Comparison of ENCODE assay signal across 8 mouse cellular contexts in the genomic region with DNA sequence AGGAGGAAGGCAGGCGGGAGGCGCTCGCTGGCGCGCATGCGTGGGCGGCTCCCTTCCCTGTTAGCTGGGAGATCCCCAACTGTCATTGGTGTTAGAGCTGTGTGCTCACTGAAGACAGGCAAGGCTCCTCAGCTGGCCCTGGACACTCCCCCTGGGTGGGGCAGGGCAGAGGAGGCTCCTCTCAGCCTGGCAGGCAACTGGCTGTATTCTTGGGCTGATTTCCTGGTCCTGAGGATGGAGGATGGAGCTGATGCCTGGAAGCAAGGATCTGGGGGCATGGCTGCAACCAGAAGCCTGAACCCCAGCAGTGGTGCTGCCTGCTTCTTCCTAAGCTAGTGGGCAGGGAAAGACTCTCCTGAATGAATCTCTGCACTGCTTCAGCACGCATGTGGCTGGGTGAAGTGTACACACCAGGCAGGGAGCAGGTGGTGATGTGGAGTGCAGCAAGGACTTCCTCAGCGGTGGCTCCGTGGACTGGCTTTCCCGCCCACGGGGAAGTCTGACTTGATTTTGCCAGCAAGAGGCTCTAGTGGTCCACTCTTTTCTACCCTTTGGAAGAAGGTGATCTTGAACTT.
DNase-seq lines count a peak whose midpoint lies in the region; ATAC-seq lines count a peak whose summit lies in the region.

No protein-coding gene starts in this region.

- no peaks in the 10 kb centered on the region for H3K27me3 ChIP-seq in embryonic facial prominence, embryonic 13.5 days
- H3K27me3 ChIP-seq in heart, embryonic 10.5 days (ENCODE audit: insufficient read depth, poor library complexity, severe bottlenecking) = 0 out of 2 replicates have a peak, but pooled peaks cover 4% of the 10 kb centered on the region
- no peaks in the 10 kb centered on the region for H3K27me3 ChIP-seq in limb, embryonic 11.5 days (ENCODE audit: control insufficient read depth, insufficient read depth, low read length)
- H3K27me3 ChIP-seq in midbrain, embryonic 12.5 days = no peaks in the 10 kb centered on the region

- no peak overlapping the region for H3K4me3 ChIP-seq in embryonic facial prominence, embryonic 13.5 days
- H3K4me3 ChIP-seq in heart, embryonic 10.5 days = peak overlapping the region; percentile 39
- no peak overlapping the region for H3K4me3 ChIP-seq in limb, embryonic 11.5 days (ENCODE audit: low read depth, low read length)
- H3K4me3 ChIP-seq in midbrain, embryonic 12.5 days = peak overlapping the region; percentile 3; the same call in 1 of the 2 replicates

- ATAC-seq in embryonic facial prominence, embryonic 13.5 days (ENCODE audit: insufficient number of reproducible peaks, insufficient read depth, low FRiP score, low TSS enrichment, low read depth) = peak; percentile 54; the same call in 1 of the 2 replicates
- peak; percentile 65; the same call in 1 of the 2 replicates for ATAC-seq in limb, embryonic 11.5 days (ENCODE audit: insufficient number of reproducible peaks, low FRiP score, low TSS enrichment, low read depth)
- peak; percentile 97 for ATAC-seq in midbrain, embryonic 12.5 days (ENCODE audit: low FRiP score, low read depth)

- no peak overlapping the region for H3K27ac ChIP-seq in embryonic facial prominence, embryonic 13.5 days
- peak overlapping the region; percentile 53; the same call in 1 of the 2 replicates for H3K27ac ChIP-seq in heart, embryonic 10.5 days
- no peak overlapping the region for H3K27ac ChIP-seq in limb, embryonic 11.5 days (replicated peaks; ENCODE audit: low read depth, low read length)
- H3K27ac ChIP-seq in midbrain, embryonic 12.5 days (replicated peaks) = peak overlapping the region; percentile 54

- WGBS in embryonic facial prominence, embryonic 13.5 days = 19% methylated on average over 12 of the region's 12 CpGs
- WGBS in heart, embryonic 10.5 days = 12% methylated on average over 12 of the region's 12 CpGs
- WGBS in limb, embryonic 11.5 days = 16% methylated on average over 12 of the region's 12 CpGs
- WGBS in midbrain, embryonic 12.5 days = 10% methylated on average over 12 of the region's 12 CpGs

- H3K9me3 ChIP-seq in embryonic facial prominence, embryonic 13.5 days = no peaks in the 10 kb centered on the region
- H3K9me3 ChIP-seq in heart, embryonic 10.5 days = no peaks in the 10 kb centered on the region
- no peaks in the 10 kb centered on the region for H3K9me3 ChIP-seq in limb, embryonic 11.5 days (ENCODE audit: control insufficient read depth, low read length)
- H3K9me3 ChIP-seq in midbrain, embryonic 12.5 days = no peaks in the 10 kb centered on the region

- H3K9ac ChIP-seq in embryonic facial prominence, embryonic 13.5 days = no peak overlapping the region
- no peak overlapping the region for H3K9ac ChIP-seq in limb, embryonic 11.5 days (ENCODE audit: low read length)
- H3K9ac ChIP-seq in midbrain, embryonic 12.5 days (replicated peaks) = 0 out of 2 replicates have a peak overlapping the region, but pooled peaks have one; percentile 4

- peak overlapping the region; percentile 32 for H3K4me2 ChIP-seq in embryonic facial prominence, embryonic 13.5 days
- no peak overlapping the region; the same call in 1 of the 2 replicates for H3K4me2 ChIP-seq in limb, embryonic 11.5 days (ENCODE audit: low read depth, severe bottlenecking)
- H3K4me2 ChIP-seq in midbrain, embryonic 12.5 days (replicated peaks) = peak overlapping the region; percentile 33

- peak; percentile 2 for DNase-seq in thymus, postnatal 0 days (ENCODE audit: low spot score)
- no peak for DNase-seq in thymus, postnatal 14 days
- peak; percentile 88 for DNase-seq in heart, embryonic 10.5 days (ENCODE audit: low spot score)
- DNase-seq in kidney, adult 8-10 months = peak; percentile 15
- DNase-seq in limb, embryonic 11.5 days (ENCODE audit: low spot score) = peak; percentile 62
- DNase-seq in yolk sac, embryonic 10.5 days (ENCODE audit: low spot score) = peak; percentile 14

- H3K36me3 ChIP-seq in embryonic facial prominence, embryonic 13.5 days = no peaks in the 10 kb centered on the region
- H3K36me3 ChIP-seq in heart, embryonic 10.5 days = no peaks in the 10 kb centered on the region
- H3K36me3 ChIP-seq in limb, embryonic 11.5 days (ENCODE audit: control insufficient read depth, insufficient read depth, low read length) = no peaks in the 10 kb centered on the region
- 0 out of 2 replicates have a peak, but pooled peaks cover 4% of the 10 kb centered on the region for H3K36me3 ChIP-seq in midbrain, embryonic 12.5 days

- peaks cover 11% of the 10 kb centered on the region for H3K4me1 ChIP-seq in embryonic facial prominence, embryonic 13.5 days
- H3K4me1 ChIP-seq in heart, embryonic 10.5 days = peaks cover 26% of the 10 kb centered on the region
- H3K4me1 ChIP-seq in limb, embryonic 11.5 days (ENCODE audit: control insufficient read depth, insufficient read depth, low read length) = peaks cover 5% of the 10 kb centered on the region
- H3K4me1 ChIP-seq in midbrain, embryonic 12.5 days = peaks cover 10% of the 10 kb centered on the region

Comparison
In these comparisons a context has a peak if more than half of its experiments do, and no peak if none do; other contexts are left out.
1. H3K27ac ChIP-seq: peak in heart, embryonic 10.5 days (single experiment) and midbrain, embryonic 12.5 days (single experiment); none in embryonic facial prominence, embryonic 13.5 days (single experiment) and limb, embryonic 11.5 days (single experiment).
2. H3K4me3 ChIP-seq: peak in heart, embryonic 10.5 days (single experiment) and midbrain, embryonic 12.5 days (single experiment); none in embryonic facial prominence, embryonic 13.5 days (single experiment) and limb, embryonic 11.5 days (single experiment).
3. Peak in every context shown above with its lines, with median percentiles within 50 percentile points of each other: ATAC-seq.